11 mouse cellular contexts compared by ENCODE assay signal in genomic region chr2:94484080-94484479, GRCm38 (mm10). TPM values are rescaled to one million over a fixed set of nuclear protein-coding genes. Genes with fewer than 3 reads are reported as not detected.
A peak's percentile ranks its signal among the peaks of the same experiment; 100 is the strongest.
DNase-seq lines count a peak whose midpoint lies in the region; ATAC-seq lines count a peak whose summit lies in the region.
"Had no signal": no experiment of that assay in that cellular context is flagged by ENCODE, and none has a peak within 500 bp of the region (broad histone marks: within the 10 kb centered on the region; RNA-seq: fewer than 3 reads in every experiment).

No protein-coding gene starts in this region.

- H3K9ac ChIP-seq in midbrain, embryonic 11.5 days (ENCODE audit: low read length), result no peak overlapping the region
- no peak overlapping the region; the same call in 1 of the 2 replicates for H3K9ac ChIP-seq in forebrain, embryonic 14.5 days (ENCODE audit: low read length)
- no peak overlapping the region for H3K9ac ChIP-seq in midbrain, embryonic 12.5 days (replicated peaks)
- H3K9ac ChIP-seq: heart, embryonic 13.5 days had no signal

- no peak overlapping the region for H3K4me2 ChIP-seq in midbrain, embryonic 11.5 days
- H3K4me2 ChIP-seq in forebrain, embryonic 14.5 days (ENCODE audit: low read length), result peak overlapping the region; percentile 24
- H3K4me2 ChIP-seq in midbrain, embryonic 12.5 days (replicated peaks), result no peak overlapping the region
- H3K4me2 ChIP-seq: heart, embryonic 13.5 days had no signal

- no peak for ATAC-seq in midbrain, embryonic 11.5 days (ENCODE audit: low FRiP score)
- ATAC-seq in forebrain, embryonic 14.5 days, result peak; percentile 85
- peak; percentile 70 for ATAC-seq in midbrain, embryonic 12.5 days (ENCODE audit: low FRiP score, low read depth)
- no peak for ATAC-seq in megakaryocyte, adult 5-6 weeks (ENCODE audit: poor library complexity, severe bottlenecking)

- no peaks in the 10 kb centered on the region for H3K4me1 ChIP-seq in midbrain, embryonic 11.5 days (ENCODE audit: control insufficient read depth, insufficient read depth, low read length)
- no peaks in the 10 kb centered on the region for H3K4me1 ChIP-seq in midbrain, embryonic 10.5 days
- H3K4me1 ChIP-seq in forebrain, embryonic 14.5 days (ENCODE audit: control insufficient read depth, insufficient read depth, low read length), result peaks cover 8% of the 10 kb centered on the region
- H3K4me1 ChIP-seq in midbrain, embryonic 12.5 days, result peaks cover 4% of the 10 kb centered on the region; the same call in 1 of the 2 replicates
- H3K4me1 ChIP-seq: heart, embryonic 13.5 days had no signal

- H3K4me3 ChIP-seq in midbrain, embryonic 11.5 days (ENCODE audit: low read depth, low read length), result no peak overlapping the region
- no peak overlapping the region for H3K4me3 ChIP-seq in midbrain, embryonic 10.5 days
- no peak overlapping the region for H3K4me3 ChIP-seq in forebrain, embryonic 14.5 days (ENCODE audit: low read depth, low read length)
- H3K4me3 ChIP-seq in midbrain, embryonic 12.5 days, result no peak overlapping the region
- H3K4me3 ChIP-seq: heart, embryonic 13.5 days had no signal

- H3K36me3 ChIP-seq in midbrain, embryonic 11.5 days (ENCODE audit: control insufficient read depth, insufficient read depth, low read length), result no peaks in the 10 kb centered on the region
- H3K36me3 ChIP-seq in midbrain, embryonic 10.5 days, result no peaks in the 10 kb centered on the region
- no peaks in the 10 kb centered on the region for H3K36me3 ChIP-seq in forebrain, embryonic 14.5 days (ENCODE audit: control insufficient read depth, insufficient read depth, low read length)
- H3K36me3 ChIP-seq in midbrain, embryonic 12.5 days, result no peaks in the 10 kb centered on the region
- H3K36me3 ChIP-seq: heart, embryonic 13.5 days had no signal

- DNase-seq in midbrain, embryonic 11.5 days (ENCODE audit: low spot score, missing footprints), result peak; percentile 60
- DNase-seq in midbrain, embryonic 10.5 days (ENCODE audit: low spot score), result no peak
- peak; percentile 80 for DNase-seq in forebrain, embryonic 14.5 days (ENCODE audit: low spot score)
- no peak for DNase-seq in kidney, postnatal 36 days
- DNase-seq in left cerebral cortex, adult 9 months (ENCODE audit: low spot score in 2 of 2), result no peak
- DNase-seq: cerebellum, postnatal 25 days; gastrocnemius, postnatal 25 days; thymus, postnatal 25 days had no signal

- no peaks in the 10 kb centered on the region for H3K9me3 ChIP-seq in midbrain, embryonic 11.5 days (ENCODE audit: control insufficient read depth, low read length)
- H3K9me3 ChIP-seq in midbrain, embryonic 10.5 days (replicated peaks), result no peaks in the 10 kb centered on the region
- H3K9me3 ChIP-seq in forebrain, embryonic 14.5 days (replicated peaks; ENCODE audit: control insufficient read depth, low read length), result no peaks in the 10 kb centered on the region
- H3K9me3 ChIP-seq in midbrain, embryonic 12.5 days, result no peaks in the 10 kb centered on the region
- H3K9me3 ChIP-seq: heart, embryonic 13.5 days had no signal

- H3K27me3 ChIP-seq in midbrain, embryonic 11.5 days (ENCODE audit: control insufficient read depth, insufficient read depth, low read length), result no peaks in the 10 kb centered on the region
- H3K27me3 ChIP-seq in midbrain, embryonic 10.5 days (ENCODE audit: low read depth, poor library complexity, severe bottlenecking), result no peaks in the 10 kb centered on the region
- no peaks in the 10 kb centered on the region for H3K27me3 ChIP-seq in forebrain, embryonic 14.5 days (replicated peaks; ENCODE audit: control insufficient read depth, insufficient read depth, low read length)
- no peaks in the 10 kb centered on the region for H3K27me3 ChIP-seq in midbrain, embryonic 12.5 days
- H3K27me3 ChIP-seq: heart, embryonic 13.5 days had no signal

- H3K27ac ChIP-seq in midbrain, embryonic 11.5 days (ENCODE audit: low read depth, low read length), result no peak overlapping the region
- no peak overlapping the region for H3K27ac ChIP-seq in midbrain, embryonic 10.5 days (replicated peaks)
- peak overlapping the region; percentile 58; the same call in 1 of the 2 replicates for H3K27ac ChIP-seq in forebrain, embryonic 14.5 days (ENCODE audit: low read depth, low read length)
- no peak overlapping the region for H3K27ac ChIP-seq in midbrain, embryonic 12.5 days (replicated peaks)
- H3K27ac ChIP-seq: heart, embryonic 13.5 days had no signal

- 73% methylated on average over 7 of the region's 7 CpGs for WGBS in midbrain, embryonic 11.5 days
- 86% methylated on average over 7 of the region's 7 CpGs for WGBS in midbrain, embryonic 10.5 days
- WGBS in forebrain, embryonic 14.5 days, result 8% methylated on average over 7 of the region's 7 CpGs
- WGBS in midbrain, embryonic 12.5 days, result 73% methylated on average over 7 of the region's 7 CpGs

RNA-seq across cellular contexts. Expression of gene Api5, which starts 46.1 kb away (rescaled TPM):
- 252 and 261 TPM in 2 replicates for polyA plus RNA-seq in midbrain, embryonic 11.5 days (2014; fragmentation: Nextera tagmentation; extraction: Ambion mirVana)
- 222 and 230 TPM in 2 replicates for polyA plus RNA-seq in midbrain, embryonic 10.5 days (2016; fragmentation: Nextera tagmentation; extraction: Ambion mirVana)
- 144 and 146 TPM in 2 replicates for polyA plus RNA-seq in forebrain, embryonic 14.5 days (2014; fragmentation: Nextera tagmentation; extraction: Ambion mirVana)
- polyA plus RNA-seq in midbrain, embryonic 12.5 days (2016; fragmentation: Nextera tagmentation; extraction: Ambion mirVana), result 188 and 201 TPM in 2 replicates
- total RNA-seq in megakaryocyte, adult 5-6 weeks (2015), result 136 and 156 TPM in 2 replicates
- 149 and 157 TPM in 2 replicates for total RNA-seq in megakaryocyte, adult 5-6 weeks (2017)

Comparison
In these comparisons a context has a peak if more than half of its experiments do, and no peak if none do; other contexts are left out.
1. ATAC-seq: peak in forebrain, embryonic 14.5 days (single experiment) and midbrain, embryonic 12.5 days (single experiment); none in midbrain, embryonic 11.5 days (single experiment) and megakaryocyte, adult 5-6 weeks (single experiment).
2. DNase-seq: peak in midbrain, embryonic 11.5 days (single experiment) and forebrain, embryonic 14.5 days (single experiment); none in midbrain, embryonic 10.5 days (single experiment), kidney, postnatal 36 days (0 of 2) and left cerebral cortex, adult 9 months (0 of 2).